Mouse (Mus musculus): ENCODE measurements around the gene Ift88.

Gene Ift88

GRCm38 (mm10) chr14:57408100-57408499 is 15.8 kb upstream of the Ift88 start:
- ChIA-PET CTCF (interaction anchor here (0.6 to 1.4 kb wide), 13 partner anchors 10 to 1204 kb away, joined by 3 to 5 read pairs (median 4); partner anchors contain the start of gene Cryl1 (in 3 of the 4)), POLR2A (interaction anchor here in 3 of 4 experiments (0.6 to 2.8 kb wide), 4 partner anchors 9 to 654 kb away, joined by 3 to 14 read pairs (median 4); partner anchors contain the start of gene Cryl1 (in 2 of the 3))

- ChIA-PET POLR2A (interaction anchor here in 3 of 4 experiments (0.7 to 2.8 kb wide), 5 partner anchors 10 to 420 kb away, joined by 3 to 14 read pairs (median 5); partner anchors contain the start of gene Cryl1 (in 1 of the 3)), CTCF (interaction anchor here (0.6 to 1.4 kb wide), 23 partner anchors 11 to 1033 kb away, joined by 3 to 12 read pairs (median 4); partner anchors contain the start of genes Cryl1 (in 2 of the 4) and Ift88 (in 1 of the 4))
Observed at GRCm38 (mm10) chr14:57409106-57409505, 14.8 kb upstream of the Ift88 start.

DNA sequence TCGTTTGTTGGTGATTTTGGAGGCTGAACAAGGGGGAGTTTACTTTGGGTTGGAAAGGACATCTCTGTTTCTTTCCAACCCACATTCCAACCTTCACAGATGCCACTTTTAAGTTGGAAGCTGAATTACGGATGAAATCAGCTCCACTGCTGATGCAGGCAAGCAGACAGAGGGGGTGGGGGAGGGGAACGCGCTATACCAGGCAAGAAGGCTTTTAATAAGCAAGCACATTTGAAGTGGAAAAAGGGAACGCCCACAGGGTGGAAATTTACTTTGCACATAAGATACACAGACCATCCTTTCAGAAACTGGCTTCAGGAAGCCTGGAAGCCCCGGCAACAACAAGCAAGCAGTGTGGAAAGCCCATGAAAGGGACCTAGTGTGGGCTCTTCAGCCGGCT is 11.7 kb upstream of the Ift88 start:
- CTCF ChIA-PET: interaction anchor here in 1 of 4 experiments (0.7 kb wide), 1 partner anchor 48 kb away, joined by 6 read pairs; no protein-coding TSS in a partner anchor
- POLR2A ChIA-PET: interaction anchor here in 1 of 4 experiments (1.2 kb wide), 1 partner anchor 252 kb away, joined by 3 read pairs; no protein-coding TSS in a partner anchor

DNA sequence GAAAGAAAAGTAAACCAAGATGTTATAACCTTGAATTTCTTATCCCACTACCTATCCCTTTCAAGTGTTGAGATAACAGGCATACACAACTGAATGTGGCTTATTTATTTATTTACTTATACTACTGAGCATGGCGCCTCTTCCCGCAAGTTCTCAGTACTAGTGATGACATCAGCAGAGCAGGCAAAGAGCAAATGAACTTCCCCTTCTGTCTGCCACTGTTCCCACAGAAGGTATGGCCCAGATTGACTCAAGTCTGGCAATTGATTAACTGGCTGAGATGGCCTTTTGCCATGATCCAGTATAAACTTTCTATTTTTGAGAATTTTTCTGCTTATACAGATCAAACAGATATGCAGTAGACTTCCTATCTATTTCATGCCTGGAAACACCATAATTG is 6.7 kb upstream of the Ift88 start:
- POLR2A ChIA-PET: no interaction called here
- CTCF ChIA-PET: no interaction called here

DNA sequence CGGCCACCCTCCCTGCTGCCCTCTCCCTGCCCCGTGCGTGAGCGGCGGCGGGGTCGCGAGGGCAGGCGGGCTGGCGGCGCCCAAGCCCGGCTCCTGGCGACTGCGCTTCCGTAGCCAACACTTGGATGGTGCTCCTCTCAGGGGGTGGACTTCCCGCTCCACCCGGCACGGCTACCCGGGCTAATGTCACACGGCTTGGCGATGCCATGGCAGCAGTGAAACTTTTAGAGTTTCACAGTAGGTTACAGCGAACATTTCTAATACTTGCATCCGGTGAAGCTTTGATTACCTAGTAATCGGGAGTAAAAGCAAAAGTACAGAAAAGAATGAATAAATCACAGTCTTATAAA is 325 bp downstream of the Ift88 start:
- POLR2A ChIA-PET: interaction anchor here in 2 of 4 experiments (0.6 to 1.2 kb wide), 5 partner anchors 10 to 147 kb away, joined by 3 to 7 read pairs (median 3); partner anchors contain the start of genes Cryl1 (in 2 of the 2) and Eef1akmt1 (in 1 of the 2)

DNA sequence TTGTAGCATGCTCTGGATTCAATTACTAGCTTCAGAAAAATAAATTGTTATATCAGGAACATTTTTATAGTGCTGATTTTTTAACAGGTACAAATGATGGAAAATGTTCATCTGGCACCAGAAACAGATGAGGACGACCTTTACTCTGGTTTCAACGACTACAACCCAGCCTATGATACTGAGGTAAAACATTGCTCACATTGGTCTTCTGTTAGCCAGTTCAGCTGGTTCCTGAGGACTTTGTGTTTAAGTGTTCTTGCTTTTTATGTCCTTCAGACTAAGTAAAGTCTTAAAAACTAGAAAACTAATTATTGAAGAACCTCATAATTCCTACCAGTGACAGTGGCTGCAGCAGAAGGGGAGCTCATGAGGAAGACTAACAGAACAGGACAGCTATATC is 6.6 kb downstream of the Ift88 start:
- ChIA-PET CTCF (no interaction called here), POLR2A (no interaction called here)

More for the DNA sequence above, 325 bp downstream of the Ift88 start:
- CTCF ChIA-PET: interaction anchor here in 1 of 4 experiments (0.8 kb wide), 1 partner anchor 15 kb away, joined by 3 read pairs; no protein-coding TSS in a partner anchor

- CTCF ChIA-PET: interaction anchor here in 1 of 4 experiments (0.5 kb wide), 1 partner anchor 78 kb away, joined by 6 read pairs; no protein-coding TSS in a partner anchor
- POLR2A ChIA-PET: interaction anchor here in 2 of 4 experiments (0.5 to 1.6 kb wide), 2 partner anchors 10 to 15 kb away, joined by 3 read pairs; no protein-coding TSS in a partner anchor
Observed at GRCm38 (mm10) chr14:57452516-57452915, 28.7 kb downstream of the Ift88 start.

DNA sequence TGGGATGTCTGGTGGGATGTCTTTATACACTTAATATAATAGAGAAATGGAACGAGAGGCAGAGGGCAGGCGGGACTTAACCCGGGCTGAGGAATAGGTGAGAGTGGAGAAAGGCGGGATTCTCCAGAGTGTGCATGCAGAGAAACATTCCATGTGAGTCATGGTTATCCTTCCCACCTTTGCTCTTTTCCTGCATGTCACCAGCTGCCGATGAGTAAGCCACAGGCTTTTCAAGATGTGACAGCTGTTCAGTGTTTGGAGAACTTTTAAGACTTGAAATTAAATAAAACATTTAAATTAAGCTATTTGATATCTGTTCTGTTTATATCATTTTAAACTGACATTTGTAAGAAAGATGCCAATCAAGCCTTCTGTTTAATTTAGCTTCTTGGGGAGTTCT is 36.0 kb downstream of the Ift88 start:
- ChIA-PET CTCF (interaction anchor here in 2 of 4 experiments (0.6 to 0.7 kb wide), 3 partner anchors 18 to 1617 kb away, joined by 3 to 11 read pairs (median 4); no protein-coding TSS in a partner anchor), POLR2A (interaction anchor here in 2 of 4 experiments (0.7 to 1.6 kb wide), 4 partner anchors 20 to 77 kb away, joined by 3 to 4 read pairs (median 4); no protein-coding TSS in a partner anchor)

- POLR2A ChIA-PET: interaction anchor here in 2 of 4 experiments (0.7 to 1.6 kb wide), 5 partner anchors 19 to 241 kb away, joined by 3 to 4 read pairs (median 3); no protein-coding TSS in a partner anchor
- CTCF ChIA-PET: interaction anchor here in 2 of 4 experiments (0.6 to 0.9 kb wide), 4 partner anchors 18 to 1617 kb away, joined by 3 to 11 read pairs (median 4); no protein-coding TSS in a partner anchor
Observed at GRCm38 (mm10) chr14:57460326-57460725, 36.5 kb downstream of the Ift88 start.

DNA sequence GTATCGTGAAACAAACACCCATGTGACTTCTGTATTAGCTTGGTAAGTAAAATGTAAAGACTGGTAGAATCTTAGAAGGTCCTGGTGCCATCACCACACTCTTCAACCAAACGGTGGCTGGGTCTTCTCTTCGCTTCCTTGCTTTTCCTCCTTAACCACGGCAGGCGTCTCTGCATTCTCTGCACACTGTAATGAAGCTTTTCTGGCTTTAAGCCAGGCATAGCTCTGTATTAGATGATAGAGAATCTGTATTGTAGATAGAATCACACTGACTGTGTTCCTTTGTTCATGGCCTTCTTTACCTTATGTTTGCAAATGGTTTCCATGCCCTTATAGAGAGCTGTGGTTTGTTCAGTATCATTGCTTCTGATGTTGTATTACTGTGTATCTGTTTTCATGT is 39.0 kb downstream of the Ift88 start:
- POLR2A ChIA-PET: interaction anchor here in 2 of 4 experiments (0.5 to 1.2 kb wide), 2 partner anchors 10 to 479 kb away, joined by 3 read pairs; no protein-coding TSS in a partner anchor

DNA sequence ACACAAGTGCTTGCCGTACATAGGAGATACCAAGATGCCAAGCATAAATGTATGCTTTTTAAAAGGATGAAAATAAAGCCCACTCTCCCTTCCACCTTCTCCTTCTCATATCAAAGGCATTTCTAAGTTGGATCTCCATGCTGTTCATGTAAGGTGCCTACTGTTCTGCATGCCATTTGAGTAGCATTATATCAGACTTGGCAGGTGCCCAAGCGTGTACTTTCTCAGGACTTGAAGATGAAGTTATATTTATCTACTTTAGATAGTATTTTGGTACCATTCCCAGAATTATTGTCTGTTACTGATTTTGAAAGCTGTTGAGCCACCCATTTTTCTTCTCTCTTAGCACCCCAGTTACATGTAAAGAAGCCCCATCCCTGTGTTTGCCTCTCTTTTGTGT is 51.2 kb downstream of the Ift88 start:
- ChIA-PET CTCF (no interaction called here), POLR2A (no interaction called here)

More for the DNA sequence above, 39.0 kb downstream of the Ift88 start:
- CTCF ChIA-PET: no interaction called here

DNA sequence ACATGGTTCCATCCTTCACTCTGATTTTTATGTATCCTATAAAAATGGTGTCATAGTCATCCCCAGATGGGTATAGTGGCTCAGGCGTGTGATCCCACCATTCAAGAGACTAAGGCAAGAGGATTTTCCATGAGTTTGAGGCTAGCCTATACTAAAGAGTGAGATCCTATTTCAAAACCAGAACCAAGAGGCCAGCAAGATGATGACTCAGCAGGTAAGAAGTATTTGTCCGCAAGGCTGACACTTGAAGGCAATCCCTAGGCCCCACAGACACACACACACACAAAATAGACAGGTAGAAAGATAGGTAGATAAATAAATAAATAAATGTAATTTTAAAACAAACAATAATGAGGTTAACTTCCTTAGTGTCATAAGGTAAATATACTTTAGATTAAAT is 58.4 kb downstream of the Ift88 start:
- ChIA-PET POLR2A (interaction anchor here in 1 of 4 experiments (0.5 kb wide), 1 partner anchor 69 kb away, joined by 5 read pairs; no protein-coding TSS in a partner anchor), CTCF (no interaction called here)

GRCm38 (mm10) chr14:57484183-57484582 is 60.3 kb downstream of the Ift88 start:
- POLR2A ChIA-PET: no interaction called here
- CTCF ChIA-PET: no interaction called here

- ChIA-PET POLR2A (interaction anchor here in 2 of 4 experiments (0.6 to 1.2 kb wide), 2 partner anchors 24 to 253 kb away, joined by 3 read pairs; no protein-coding TSS in a partner anchor), CTCF (interaction anchor here in 1 of 4 experiments (0.6 kb wide), 1 partner anchor 94 kb away, joined by 3 read pairs; no protein-coding TSS in a partner anchor)
Observed at GRCm38 (mm10) chr14:57489696-57490095, 65.8 kb downstream of the Ift88 start.

GRCm38 (mm10) chr14:57493840-57494239 is 70.0 kb downstream of the Ift88 start:
- ChIA-PET POLR2A (no interaction called here), CTCF (no interaction called here)

DNA sequence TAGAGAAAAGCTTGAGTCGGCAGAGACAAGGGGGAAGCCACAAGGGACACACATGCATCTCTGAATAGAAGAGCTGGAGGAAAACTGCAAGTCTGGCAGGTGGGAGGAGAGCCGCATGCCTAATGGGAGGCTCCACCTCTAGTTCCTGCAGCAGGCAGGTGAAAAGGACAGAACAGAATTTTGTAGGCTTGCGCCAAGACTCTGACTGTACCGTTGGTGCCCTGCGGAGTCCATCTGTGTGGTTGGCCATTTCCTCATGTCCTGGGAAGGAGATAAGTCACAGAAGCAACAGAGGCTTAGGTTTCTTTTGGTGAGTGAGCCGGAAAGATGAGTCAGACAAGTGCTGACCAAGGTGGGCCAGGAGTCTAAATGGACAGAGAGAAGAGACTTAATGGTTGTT is 79.9 kb downstream of the Ift88 start:
- CTCF ChIA-PET: interaction anchor here in 1 of 4 experiments (0.6 kb wide), 1 partner anchor 768 kb away, joined by 6 read pairs; no protein-coding TSS in a partner anchor
- POLR2A ChIA-PET: interaction anchor here in 1 of 4 experiments (1.0 to 1.3 kb wide), 3 partner anchors 12 to 97 kb away, joined by 3 to 4 read pairs (median 3); no protein-coding TSS in a partner anchor

DNA sequence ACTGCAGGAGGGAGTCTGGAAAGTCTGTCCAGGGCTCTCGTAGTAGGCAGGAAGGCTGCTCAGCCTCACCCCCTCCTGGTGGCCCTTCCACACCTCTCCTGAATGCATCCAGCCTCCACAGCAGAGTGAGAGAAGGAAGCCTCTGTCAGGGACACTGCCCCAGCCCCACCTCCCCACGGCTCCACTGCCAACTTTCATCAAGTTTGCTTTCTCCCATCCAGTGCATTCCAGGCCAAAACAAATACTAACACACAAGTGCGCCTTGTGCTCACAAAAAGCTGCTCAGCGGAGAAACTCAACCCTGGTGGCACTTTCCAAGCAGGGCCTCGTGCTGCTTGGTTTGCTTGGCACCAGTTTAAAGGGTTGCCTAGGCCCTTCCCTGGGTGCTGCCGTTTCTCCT is 85.7 kb downstream of the Ift88 start:
- POLR2A ChIA-PET: interaction anchor here in 1 of 4 experiments (1.3 kb wide), 1 partner anchor 13 kb away, joined by 3 read pairs; no protein-coding TSS in a partner anchor
- CTCF ChIA-PET: no interaction called here

GRCm38 (mm10) chr14:57515156-57515762 is 91.4 kb downstream of the Ift88 start:
- ChIA-PET CTCF (no interaction called here), POLR2A (interaction anchor here in 2 of 4 experiments (0.7 to 1.7 kb wide), 3 partner anchors 9 to 1113 kb away, joined by 4 to 7 read pairs (median 4); partner anchors contain the start of gene Il17d (in 1 of the 2))

GRCm38 (mm10) chr14:57517001-57517400 is 93.1 kb downstream of the Ift88 start:
- ChIA-PET POLR2A (no interaction called here), CTCF (no interaction called here)

Measured in embryonic stem cell, embryonic (primary cell).